Comparison of ENCODE assay signal across 11 mouse cellular contexts in the genomic region with DNA sequence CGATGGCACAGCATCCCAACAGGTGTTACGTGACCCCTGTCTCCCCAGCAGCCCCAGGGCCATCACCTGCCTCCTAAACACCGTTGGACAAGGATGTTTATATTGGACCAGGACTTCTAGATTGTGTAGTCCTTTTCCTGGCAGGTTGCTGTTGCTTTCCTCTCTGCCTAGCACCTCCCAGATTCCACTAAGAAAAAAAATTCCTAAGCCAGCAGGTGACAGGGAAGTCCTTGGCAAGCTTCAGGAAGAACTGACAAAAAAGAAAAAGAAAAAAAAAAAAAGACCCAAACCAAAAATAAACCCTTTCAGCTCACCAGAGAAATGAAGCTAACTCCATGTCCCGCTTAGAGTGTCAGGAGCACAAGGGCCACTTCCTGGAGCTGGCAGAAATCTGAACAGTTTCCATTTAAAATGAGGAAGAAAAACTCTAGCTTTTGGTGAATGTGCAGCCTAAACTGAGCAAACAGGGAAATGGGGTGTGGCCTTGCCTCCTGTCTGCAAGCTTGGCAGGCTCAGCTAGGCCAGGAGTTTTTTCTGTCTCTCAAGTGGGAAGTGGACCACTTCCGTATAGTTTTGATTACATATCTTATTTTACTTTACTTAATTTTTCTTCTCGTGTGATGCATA. TPM values are rescaled to one million over a fixed set of nuclear protein-coding genes. Genes with fewer than 3 reads are reported as not detected.
DNase-seq lines count a peak whose midpoint lies in the region; ATAC-seq and TF ChIP-seq lines count a peak whose summit lies in the region.
"Had no signal": no experiment of that assay in that cellular context is flagged by ENCODE, and none has a peak within 500 bp of the region (broad histone marks: within the 10 kb centered on the region; RNA-seq: fewer than 3 reads in every experiment).

No protein-coding gene starts in this region.

- peaks cover 8% of the 10 kb centered on the region for H3K27me3 ChIP-seq in heart, embryonic 12.5 days (replicated peaks)
- no peaks in the 10 kb centered on the region for H3K27me3 ChIP-seq in lung, postnatal 0 days (replicated peaks; ENCODE audit: insufficient read depth, low read length)

- ATAC-seq in heart, embryonic 12.5 days (ENCODE audit: insufficient number of reproducible peaks, low FRiP score), result no peak
- peak; percentile 71 for ATAC-seq in lung, postnatal 0 days
- no peak for ATAC-seq in cerebellum, adult (ENCODE audit: insufficient number of reproducible peaks, low FRiP score, low TSS enrichment)

- WGBS in heart, embryonic 12.5 days, result 59% methylated on average over 6 of the region's 6 CpGs
- WGBS in lung, postnatal 0 days, result 32% methylated on average over 6 of the region's 6 CpGs

- H3K4me2 ChIP-seq in heart, embryonic 12.5 days, result no peak overlapping the region
- 0 out of 2 replicates have a peak overlapping the region, but pooled peaks have one; percentile 11 for H3K4me2 ChIP-seq in lung, postnatal 0 days (replicated peaks; ENCODE audit: low read depth, low read length)
- H3K4me2 ChIP-seq: heart, embryonic 13.5 days; limb, embryonic 15.5 days had no signal

- no peaks in the 10 kb centered on the region for H3K36me3 ChIP-seq in heart, embryonic 12.5 days
- H3K36me3 ChIP-seq in lung, postnatal 0 days (ENCODE audit: insufficient read depth, low read length), result no peaks in the 10 kb centered on the region
- H3K36me3 ChIP-seq: heart, embryonic 13.5 days; limb, embryonic 15.5 days had no signal

- H3K9me3 ChIP-seq in heart, embryonic 12.5 days (replicated peaks), result no peaks in the 10 kb centered on the region
- no peaks in the 10 kb centered on the region for H3K9me3 ChIP-seq in lung, postnatal 0 days (ENCODE audit: low read length)
- H3K9me3 ChIP-seq: heart, embryonic 13.5 days; limb, embryonic 15.5 days had no signal

- H3K4me3 ChIP-seq in heart, embryonic 12.5 days, result no peak overlapping the region
- H3K4me3 ChIP-seq in lung, postnatal 0 days (ENCODE audit: low read depth, low read length), result no peak overlapping the region
- H3K4me3 ChIP-seq: heart, embryonic 13.5 days; limb, embryonic 15.5 days had no signal

- no peak for TF ChIP-seq CTCF in lung, postnatal 0 days (IDR thresholded peaks at IDR 0.05)

- no peak overlapping the region for H3K9ac ChIP-seq in heart, embryonic 12.5 days
- no peak overlapping the region for H3K9ac ChIP-seq in lung, postnatal 0 days (replicated peaks; ENCODE audit: low read depth)
- H3K9ac ChIP-seq: heart, embryonic 13.5 days; limb, embryonic 15.5 days had no signal

- DNase-seq in heart, adult 11 months, result peak; percentile 96
- DNase-seq in spleen, postnatal 36 days (ENCODE audit: low spot score in 2 of 2), result peak; percentile 32 to 44
- DNase-seq in spleen, postnatal 14 days (ENCODE audit: low spot score in 2 of 2), result no peak
- peak; percentile 79 for DNase-seq in lung, postnatal 0 days (ENCODE audit: low spot score)
- DNase-seq in retina, postnatal 1 day, result no peak
- no peak for DNase-seq in cerebellum, postnatal 4 days (ENCODE audit: low spot score in 2 of 2)
- DNase-seq: cerebellum, postnatal 25 days had no signal

- H3K4me1 ChIP-seq in heart, embryonic 12.5 days (replicated peaks), result no peaks in the 10 kb centered on the region; the same call in 1 of the 2 replicates
- H3K4me1 ChIP-seq in lung, postnatal 0 days (ENCODE audit: insufficient read depth, low read depth, low read length), result no peaks in the 10 kb centered on the region; the same call in 1 of the 2 replicates

- H3K27ac ChIP-seq in heart, embryonic 12.5 days (ENCODE audit: poor library complexity, severe bottlenecking), result no peak overlapping the region
- peak overlapping the region; percentile 38 for H3K27ac ChIP-seq in lung, postnatal 0 days (ENCODE audit: low read length)
- H3K27ac ChIP-seq: heart, embryonic 13.5 days; limb, embryonic 15.5 days had no signal

- no peak for TF ChIP-seq EP300 in lung, postnatal 0 days (IDR thresholded peaks at IDR 0.05)

RNA-seq across cellular contexts. Expression of gene Tnfrsf11a, which starts 6.3 kb away (rescaled TPM):
- polyA plus RNA-seq in heart, embryonic 12.5 days (2016; fragmentation: Nextera tagmentation; extraction: Ambion mirVana), result 0.06 and 0.24 TPM in 2 replicates
- polyA plus RNA-seq in lung, postnatal 0 days (2015; fragmentation: Nextera tagmentation; extraction: Ambion mirVana), result 1.9 and 2.2 TPM in 2 replicates

Comparison
In these comparisons a context has a peak if more than half of its experiments do, and no peak if none do; other contexts are left out.
1. DNase-seq: peak in heart, adult 11 months (single experiment), spleen, postnatal 36 days (2 of 2) and lung, postnatal 0 days (single experiment); none in spleen, postnatal 14 days (0 of 2), retina, postnatal 1 day (single experiment) and cerebellum, postnatal 4 days (0 of 2).